ENCODE assay signal across 41 mouse cellular contexts in genomic region chr2:177520035-177520434, GRCm38 (mm10). TPM values are rescaled to one million over a fixed set of nuclear protein-coding genes. Genes with fewer than 3 reads are reported as not detected.
"Had no signal": no experiment of that assay in that cellular context is flagged by ENCODE, and none has a peak within 500 bp of the region (broad histone marks: within the 10 kb centered on the region; RNA-seq: fewer than 3 reads in every experiment).

No protein-coding gene starts in this region.

- H3K36me3 ChIP-seq: limb, embryonic 10.5 days; limb, embryonic 12.5 days; limb, embryonic 13.5 days; limb, embryonic 15.5 days; liver, embryonic 12.5 days; liver, embryonic 13.5 days; liver, embryonic 15.5 days; lung, embryonic 15.5 days; midbrain, embryonic 10.5 days; midbrain, embryonic 12.5 days; midbrain, embryonic 13.5 days; midbrain, embryonic 15.5 days; neural tube, embryonic 12.5 days had no signal

- ATAC-seq: liver, embryonic 12.5 days; liver, postnatal 0 days; lung, postnatal 0 days; midbrain, embryonic 13.5 days; midbrain, embryonic 15.5 days had no signal

- DNase-seq: left cerebral cortex, postnatal 4 days; liver; liver, embryonic 13.5 days; liver, postnatal 0 days; lung, adult 18-20 months; lung, adult 2 months; lung, embryonic 14.5 days; lung, postnatal 10 days; lung, postnatal 14 days; lung, postnatal 36 days; lung, postnatal 4 days; midbrain, embryonic 14.5 days had no signal

- H3K9ac ChIP-seq: limb, embryonic 12.5 days; limb, embryonic 13.5 days; limb, embryonic 15.5 days; liver, embryonic 12.5 days; liver, embryonic 13.5 days; liver, embryonic 14.5 days; liver, embryonic 15.5 days; liver, postnatal 0 days; lung, embryonic 14.5 days; lung, embryonic 15.5 days; midbrain, embryonic 12.5 days; midbrain, embryonic 13.5 days; midbrain, embryonic 15.5 days; neural tube, embryonic 12.5 days had no signal

- H3K9me3 ChIP-seq: liver, embryonic 15.5 days; lung, embryonic 15.5 days had no signal

- H3K4me1 ChIP-seq: limb, embryonic 10.5 days; limb, embryonic 12.5 days; limb, embryonic 13.5 days; limb, embryonic 15.5 days; liver, embryonic 12.5 days; liver, embryonic 13.5 days; liver, embryonic 15.5 days; lung, embryonic 15.5 days; megakaryocyte, embryonic 14.5 days; midbrain, embryonic 10.5 days; midbrain, embryonic 12.5 days; midbrain, embryonic 13.5 days; midbrain, embryonic 15.5 days; neural tube, embryonic 12.5 days had no signal

- H3K27me3 ChIP-seq: limb, embryonic 12.5 days; limb, embryonic 13.5 days; limb, embryonic 15.5 days; liver, embryonic 12.5 days; liver, embryonic 13.5 days; liver, embryonic 15.5 days; lung, embryonic 15.5 days; megakaryocyte, embryonic 14.5 days; midbrain, embryonic 12.5 days; midbrain, embryonic 13.5 days; midbrain, embryonic 15.5 days; neural tube, embryonic 12.5 days had no signal

- H3K4me3 ChIP-seq: left cerebral cortex, adult 2 months; limb, embryonic 10.5 days; limb, embryonic 12.5 days; limb, embryonic 13.5 days; limb, embryonic 15.5 days; liver, embryonic 12.5 days; liver, embryonic 13.5 days; liver, embryonic 15.5 days; lung, embryonic 15.5 days; megakaryocyte, embryonic 14.5 days; midbrain, embryonic 10.5 days; midbrain, embryonic 12.5 days; midbrain, embryonic 13.5 days; midbrain, embryonic 15.5 days; myocyte; neural tube, embryonic 12.5 days had no signal

- H3K27ac ChIP-seq: left cerebral cortex, adult 2 months; limb, embryonic 10.5 days; limb, embryonic 12.5 days; limb, embryonic 13.5 days; limb, embryonic 15.5 days; liver, embryonic 12.5 days; liver, embryonic 13.5 days; liver, embryonic 14.5 days; liver, embryonic 15.5 days; lung, embryonic 15.5 days; macrophage; midbrain, embryonic 10.5 days; midbrain, embryonic 12.5 days; midbrain, embryonic 13.5 days; midbrain, embryonic 15.5 days; neural tube, embryonic 12.5 days had no signal

- H3K4me2 ChIP-seq: limb, embryonic 12.5 days; limb, embryonic 13.5 days; limb, embryonic 15.5 days; liver, embryonic 11.5 days; liver, embryonic 12.5 days; liver, embryonic 13.5 days; liver, embryonic 15.5 days; lung, embryonic 14.5 days; lung, embryonic 15.5 days; midbrain, embryonic 12.5 days; midbrain, embryonic 13.5 days; midbrain, embryonic 15.5 days; neural tube, embryonic 12.5 days had no signal

RNA-seq across cellular contexts. Expression of gene Gm14403, which starts 22.0 kb away (rescaled TPM):
- total RNA-seq: monocyte, adult 5-6 weeks had no signal

RNA-seq across cellular contexts. Expression of gene Gm14406, which starts 58.0 kb away (rescaled TPM):
- total RNA-seq: left cerebral cortex, postnatal 14 days; left cerebral cortex, postnatal 4 days; liver, adult 2 months; megakaryocyte, adult 5-6 weeks; megakaryocyte-erythroid progenitor cell, adult 5-6 weeks; midbrain, postnatal 0 days had no signal
- polyA plus RNA-seq: limb, embryonic 10.5 days; limb, embryonic 12.5 days; limb, embryonic 13.5 days; limb, embryonic 14.5 days; limb, embryonic 15.5 days; liver, adult 2 months; liver, embryonic 11.5 days; liver, embryonic 12.5 days; liver, embryonic 13.5 days; liver, embryonic 14.5 days; liver, embryonic 15.5 days; liver, embryonic 16.5 days; liver, postnatal 0 days; lung, adult 2 months; lung, embryonic 14.5 days; lung, embryonic 15.5 days; lung, embryonic 16.5 days; lung, postnatal 0 days; macrophage; midbrain, embryonic 10.5 days; midbrain, embryonic 12.5 days; midbrain, embryonic 13.5 days; midbrain, embryonic 14.5 days; midbrain, embryonic 15.5 days; midbrain, postnatal 0 days; myocyte; neural tube, embryonic 11.5 days; neural tube, embryonic 12.5 days had no signal
